Mouse (Mus musculus) duodenum, adult 2 months (tissue): ENCODE data around the gene Olfr1102. TPM values are rescaled to one million over a fixed set of nuclear protein-coding genes. Genes with fewer than 3 reads are reported as not detected.

ENCODE experiments used
- polyA plus RNA-seq: library from polyadenylated mRNA; depleted of rRNA; stranded (reverse); fragments of >200 nt; gene quantifications from 2 replicates; pipeline ENCODE4 v1.2.3, GENCODE M21; 2012; ENCODE audit warnings: low replicate concordance; rRNA removed

Gene Olfr1102
- not detected in 2 replicates for polyA plus RNA-seq

GRCm38 (mm10) chr2:86998098-86998497, at the start of gene Olfr1102:
TSS of gene Olfr1102 (plus strand) at chr2:86998398.

GRCm38 (mm10) chr2:86960593-86960992, 37.6 kb upstream of the Olfr1102 start, which contains the start of gene Olfr1099:
TSS of gene Olfr1099 (minus strand) at chr2:86960693.

GRCm38 (mm10) chr2:86979854-86980253, 18.3 kb upstream of the Olfr1102 start, which contains the start of gene Olfr1100:
TSS of gene Olfr1100 (minus strand) at chr2:86979954.

GRCm38 (mm10) chr2:86991121-86991520, 7.1 kb upstream of the Olfr1102 start, which contains the start of gene Olfr1101:
TSS of gene Olfr1101 (minus strand) at chr2:86991221.

GRCm38 (mm10) chr2:87026980-87027379, 28.8 kb downstream of the Olfr1102 start, which contains the start of gene Olfr1104:
TSS of gene Olfr1104 (minus strand) at chr2:87027080.

GRCm38 (mm10) chr2:87036431-87036830, 38.2 kb downstream of the Olfr1102 start, which contains the start of gene Olfr1105:
TSS of gene Olfr1105 (minus strand) at chr2:87036531.

GRCm38 (mm10) chr2:87052173-87052572, 54.0 kb downstream of the Olfr1102 start, which contains the start of gene Olfr1106:
TSS of gene Olfr1106 (minus strand) at chr2:87052273.

Other genes starting within 250 kb of the Olfr1102 start
- not detected in 2 replicates for gene Olfr1090, start 239.4 kb upstream of the Olfr1102 start, polyA plus RNA-seq
- gene Olfr1093, start 215.9 kb upstream of the Olfr1102 start, polyA plus RNA-seq, result not detected in 2 replicates
- not detected in 2 replicates for gene Olfr141, start 188.4 kb upstream of the Olfr1102 start, polyA plus RNA-seq
- not detected in 2 replicates for gene Olfr1094, start 173.7 kb upstream of the Olfr1102 start, polyA plus RNA-seq
- not detected in 2 replicates for gene Olfr1095, start 146.7 kb upstream of the Olfr1102 start, polyA plus RNA-seq
- not detected in 2 replicates for gene Gm13723, start 123.6 kb upstream of the Olfr1102 start, polyA plus RNA-seq
- not detected in 2 replicates for gene Olfr1097, start 106.2 kb upstream of the Olfr1102 start, polyA plus RNA-seq
- gene Olfr1098, start 73.9 kb upstream of the Olfr1102 start, polyA plus RNA-seq, result not detected in 2 replicates
- gene Olfr1099, start 37.7 kb upstream of the Olfr1102 start, polyA plus RNA-seq, result not detected in 2 replicates
- gene Olfr1100, start 18.4 kb upstream of the Olfr1102 start, polyA plus RNA-seq, result not detected in 2 replicates
- not detected in 2 replicates for gene Olfr1101, start 7.2 kb upstream of the Olfr1102 start, polyA plus RNA-seq
- gene Olfr1104, start 28.7 kb downstream of the Olfr1102 start, polyA plus RNA-seq, result not detected in 2 replicates
- gene Olfr1105, start 38.1 kb downstream of the Olfr1102 start, polyA plus RNA-seq, result not detected in 2 replicates
- gene Olfr1106, start 53.9 kb downstream of the Olfr1102 start, polyA plus RNA-seq, result not detected in 2 replicates
- not detected in 2 replicates for gene Olfr1107, start 77.4 kb downstream of the Olfr1102 start, polyA plus RNA-seq
- not detected in 2 replicates for gene Olfr1109, start 97.6 kb downstream of the Olfr1102 start, polyA plus RNA-seq
- gene Olfr259, start 116.2 kb downstream of the Olfr1102 start, polyA plus RNA-seq, result not detected in 2 replicates
- gene Olfr1110, start 141.9 kb downstream of the Olfr1102 start, polyA plus RNA-seq, result not detected in 2 replicates
- not detected in 2 replicates for gene Olfr1111, start 154.2 kb downstream of the Olfr1102 start, polyA plus RNA-seq
- not detected in 2 replicates for gene Olfr1112, start 189.4 kb downstream of the Olfr1102 start, polyA plus RNA-seq
- gene Olfr1113, start 210.6 kb downstream of the Olfr1102 start, polyA plus RNA-seq, result not detected in 2 replicates
- gene Olfr1115, start 249.6 kb downstream of the Olfr1102 start, polyA plus RNA-seq, result not detected in 2 replicates